Mouse (Mus musculus) CH12.LX (cell line): ENCODE data around the gene Nck2. TPM values are rescaled to one million over a fixed set of nuclear protein-coding genes. Genes with fewer than 3 reads are reported as not detected.

Experiments
- DNase-seq: peaks from one replicate; pipeline ENCODE4 v3.0.0-alpha.2; 2013; ENCODE audit errors: extremely low read depth
- H3K27ac ChIP-seq: 2 replicates; pipeline ENCODE4 v1.5.1; 2012; ENCODE audit warnings: low read depth, mild to moderate bottlenecking, control low read depth, moderate library complexity; ENCODE audit not compliant: insufficient read depth
- H3K27me3 ChIP-seq: replicated peaks from 2 replicates; pipeline ENCODE3; 2012; ENCODE audit warnings: inconsistent platforms
- H3K36me3 ChIP-seq, 2 experiments: replicated peaks in 1 of 2; 2 replicates each; pipeline versions ENCODE3 to v1.6.1; 2012; ENCODE audit warnings: inconsistent platforms in 1 of 2, low read length in 1 of 2, mild to moderate bottlenecking in 1 of 2, mixed read lengths in 1 of 2, moderate library complexity in 1 of 2; ENCODE audit not compliant: control insufficient read depth in 1 of 2, insufficient read depth in 1 of 2
- H3K4me1 ChIP-seq, 2 experiments: 2 replicates each; pipeline ENCODE4 v1.6.1; 2012; ENCODE audit warnings: inconsistent platforms in 1 of 2, moderate library complexity in 1 of 2; ENCODE audit not compliant: insufficient read depth in 2 of 2, control insufficient read depth in 1 of 2
- H3K4me2 ChIP-seq: 2 replicates; pipeline ENCODE4 v1.6.1; 2012; ENCODE audit warnings: low read depth, mild to moderate bottlenecking, control low read depth; ENCODE audit not compliant: poor library complexity, insufficient read depth, severe bottlenecking
- H3K4me3 ChIP-seq, 3 experiments: fragments of 150-350 bp in 1 of 3; sonication (generic) in 1 of 3; replicated peaks in 1 of 3; 2 replicates each; pipeline versions ENCODE3 to v1.5.1; 2011 to 2012; ENCODE audit warnings: low read depth in 2 of 3, low read length in 2 of 3, mild to moderate bottlenecking in 2 of 3, moderate library complexity in 2 of 3, control low read depth in 1 of 3, improper control_type of control experiment in 1 of 3, inconsistent platforms in 1 of 3, mixed read lengths in 1 of 3; ENCODE audit not compliant: poor library complexity in 1 of 3
- H3K79me2 ChIP-seq: replicated peaks from 2 replicates; pipeline ENCODE4 v1.6.1; 2012; ENCODE audit warnings: mild to moderate bottlenecking, moderate library complexity; ENCODE audit not compliant: control insufficient read depth, poor library complexity, insufficient read depth, severe bottlenecking; ENCODE audit errors: extremely low read depth
- H3K9ac ChIP-seq: 2 replicates; pipeline ENCODE4 v1.6.1; 2012; ENCODE audit warnings: low read depth, mild to moderate bottlenecking, control low read depth, moderate library complexity; ENCODE audit not compliant: insufficient read depth
- H3K9me3 ChIP-seq: replicated peaks from 2 replicates; pipeline ENCODE3; 2012; ENCODE audit warnings: low read length, inconsistent platforms, mixed read lengths
- BHLHE40 ChIP-seq: IDR thresholded peaks from 2 replicates; pipeline ENCODE4 v1.6.1; 2011; ENCODE audit warnings: mild to moderate bottlenecking, low read depth, low read length, improper control_type of control experiment
- CHD1 ChIP-seq: IDR thresholded peaks from 2 replicates; pipeline ENCODE4 v1.6.1; 2012; ENCODE audit warnings: low read depth, low read length, improper control_type of control experiment, inconsistent platforms
- CHD2 ChIP-seq: IDR thresholded peaks from 2 replicates; pipeline ENCODE4 v1.6.1; 2011; ENCODE audit warnings: low read length, improper control_type of control experiment
- CTCF ChIP-seq, 2 experiments: IDR thresholded peaks in 1 of 2; conservative IDR thresholded peaks in 1 of 2; 2 replicates each; pipeline ENCODE4 v1.5.1; 2011 to 2012; ENCODE audit warnings: low read depth in 2 of 2, low read length in 2 of 2, improper control_type of control experiment in 1 of 2, inconsistent platforms in 1 of 2, mild to moderate bottlenecking in 1 of 2, moderate library complexity in 1 of 2
- ELF1 ChIP-seq: IDR thresholded peaks from 2 replicates; pipeline ENCODE4 v1.6.1; 2014; ENCODE audit warnings: low read depth, mild to moderate bottlenecking, inconsistent platforms, low read length, improper control_type of control experiment
- EP300 ChIP-seq: IDR thresholded peaks from 2 replicates; pipeline ENCODE4 v1.6.1; 2011; ENCODE audit warnings: low read length, improper control_type of control experiment
- ETS1 ChIP-seq: conservative IDR thresholded peaks from 2 replicates; pipeline ENCODE4 v1.6.1; 2012; ENCODE audit warnings: low read depth, mild to moderate bottlenecking, inconsistent platforms, low read length, improper control_type of control experiment, moderate library complexity
- IRF4 ChIP-seq: IDR thresholded peaks from 2 replicates; pipeline ENCODE4 v1.6.1; 2014; ENCODE audit warnings: low read depth, mild to moderate bottlenecking, inconsistent platforms, low read length, improper control_type of control experiment
- JUN ChIP-seq: IDR thresholded peaks from 2 replicates; pipeline ENCODE4 v1.6.1; 2011; ENCODE audit warnings: low read depth, mild to moderate bottlenecking, low read length, improper control_type of control experiment, moderate library complexity; ENCODE audit not compliant: insufficient read depth
- MAFK ChIP-seq: IDR thresholded peaks from 2 replicates; pipeline ENCODE4 v1.6.1; 2011; ENCODE audit warnings: low read length, improper control_type of control experiment; ENCODE audit not compliant: insufficient replicate concordance
- MAZ ChIP-seq: IDR thresholded peaks from 2 replicates; pipeline ENCODE4 v1.6.1; 2012; ENCODE audit warnings: low read depth, mild to moderate bottlenecking, inconsistent platforms, low read length, improper control_type of control experiment, moderate library complexity
- MEF2A ChIP-seq: IDR thresholded peaks from 2 replicates; pipeline ENCODE4 v1.6.1; 2014; ENCODE audit warnings: low read depth, mild to moderate bottlenecking, inconsistent platforms, low read length, improper control_type of control experiment, borderline replicate concordance
- MYC ChIP-seq: IDR thresholded peaks from 2 replicates; pipeline ENCODE4 v1.6.1; 2011; ENCODE audit warnings: low read depth, mild to moderate bottlenecking, improper control_type of control experiment, low read length
- PAX5 ChIP-seq: IDR thresholded peaks from 2 replicates; pipeline ENCODE4 v1.6.1; 2012; ENCODE audit warnings: low read length, inconsistent platforms, mixed read lengths
- POLR2A ChIP-seq: IDR thresholded peaks from 2 replicates; pipeline ENCODE4 v1.6.1; 2011; ENCODE audit warnings: low read depth, mild to moderate bottlenecking, improper control_type of control experiment, low read length
- RAD21 ChIP-seq: IDR thresholded peaks from 2 replicates; pipeline ENCODE4 v1.6.1; 2011; ENCODE audit warnings: low read depth, mild to moderate bottlenecking, low read length, improper control_type of control experiment, moderate library complexity
- RCOR1 ChIP-seq: conservative IDR thresholded peaks from 2 replicates; pipeline ENCODE4 v1.6.1; 2012; ENCODE audit warnings: low read depth, mild to moderate bottlenecking, inconsistent platforms, low read length, improper control_type of control experiment
- SIN3A ChIP-seq: IDR thresholded peaks from 2 replicates; pipeline ENCODE4 v1.6.1; 2012; ENCODE audit warnings: low read length, improper control_type of control experiment, inconsistent platforms
- SMC3 ChIP-seq: IDR thresholded peaks from 2 replicates; pipeline ENCODE4 v1.6.1; 2011; ENCODE audit warnings: low read depth, low read length, improper control_type of control experiment
- UBTF ChIP-seq: IDR thresholded peaks from 2 replicates; pipeline ENCODE4 v1.6.1; 2012; ENCODE audit warnings: low read depth, mild to moderate bottlenecking, inconsistent platforms, low read length, improper control_type of control experiment, moderate library complexity
- USF2 ChIP-seq: conservative IDR thresholded peaks from 2 replicates; pipeline ENCODE4 v1.6.1; 2011; ENCODE audit warnings: low read depth, low read length, improper control_type of control experiment
- ZC3H11A ChIP-seq: IDR thresholded peaks from 2 replicates; pipeline ENCODE4 v1.6.1; 2012; ENCODE audit warnings: low read depth, mild to moderate bottlenecking, inconsistent platforms, low read length, improper control_type of control experiment
- ZKSCAN1 ChIP-seq: IDR thresholded peaks from 2 replicates; pipeline ENCODE4 v1.6.1; 2012; ENCODE audit warnings: low read depth, inconsistent platforms, low read length, improper control_type of control experiment, borderline replicate concordance
- dilution Hi-C: fragments of 300-500 bp; cut with MboI; formaldehyde crosslinking; loops from 2 replicates; pipeline ENCODE4 v1.14.3; 2020; ENCODE audit warnings: low sequenced_read_pairs; ENCODE audit not compliant: extremely low pct_unique_long_range_greater_than_20kb, extremely low pct_ligation_motif_present
- in situ Hi-C: fragments of 300-500 bp; cut with MboI; formaldehyde crosslinking; loops from 3 replicates; pipeline ENCODE4 v1.14.3; 2019; ENCODE audit warnings: low sequenced_read_pairs, low pct_ligation_motif_present, low pct_unique_long_range_greater_than_20kb, mixed read lengths
- polyA plus RNA-seq: library from polyadenylated mRNA; unstranded; fragments of >175 nt; gene quantifications from 2 replicates; pipeline ENCODE4 v1.2.1, GENCODE M21; 2012; ENCODE audit warnings: low read depth; ENCODE audit not compliant: insufficient read length
- total RNA-seq, 2 experiments: library from RNA; depleted of rRNA; stranded (reverse); fragments of 300-350 nt in 1 of 2; fragments of >200 nt in 1 of 2; gene quantifications; 2 replicates each; pipeline ENCODE4 v1.2.3; 2012 to 2014

Gene Nck2
- total and polyA plus RNA-seq, 3 experiments, result 4.4 to 7.6 (median 4.6) TPM

DNA sequence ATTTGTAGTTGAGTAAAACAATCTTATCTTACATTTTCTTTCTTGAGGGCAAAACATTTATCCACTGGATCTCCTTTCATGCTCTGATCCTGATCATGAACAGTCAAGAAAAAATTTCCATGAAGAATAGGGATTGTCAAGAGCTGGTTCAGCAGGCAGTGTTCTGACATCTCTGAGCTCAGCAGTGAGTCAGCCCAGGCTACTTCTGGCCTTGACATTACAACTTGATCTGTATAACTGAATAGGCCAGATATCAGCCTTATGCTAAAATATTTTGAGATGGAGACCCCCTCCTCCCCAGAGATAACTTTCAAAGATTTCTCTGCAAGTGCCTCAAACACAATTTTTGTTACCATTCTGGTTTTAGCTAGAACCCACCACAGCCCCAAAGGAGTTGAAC lies 93.1 kb downstream of the Nck2 start:
- Histone ChIP-seq H3K4me3 (no peak overlapping the region), H3K79me2 (no peaks in the 10 kb centered on the region), H3K9ac (no peak overlapping the region), H3K4me1 (peaks cover 11 to 74% of the 10 kb centered on the region in 2 experiments; a peak in 3 of 4 replicates), H3K27ac (no peak overlapping the region), H3K9me3 (no peaks in the 10 kb centered on the region), H3K4me2 (no peak overlapping the region), H3K27me3 (no peaks in the 10 kb centered on the region), H3K36me3 (peaks cover 0 to 8% of the 10 kb centered on the region in 2 experiments)
- no peak for TF ChIP-seq CHD1
- TF ChIP-seq ELF1, result no peak
- no peak for DNase-seq
- dilution Hi-C loops (no loop called here), in situ Hi-C loops (no loop called here)

DNA sequence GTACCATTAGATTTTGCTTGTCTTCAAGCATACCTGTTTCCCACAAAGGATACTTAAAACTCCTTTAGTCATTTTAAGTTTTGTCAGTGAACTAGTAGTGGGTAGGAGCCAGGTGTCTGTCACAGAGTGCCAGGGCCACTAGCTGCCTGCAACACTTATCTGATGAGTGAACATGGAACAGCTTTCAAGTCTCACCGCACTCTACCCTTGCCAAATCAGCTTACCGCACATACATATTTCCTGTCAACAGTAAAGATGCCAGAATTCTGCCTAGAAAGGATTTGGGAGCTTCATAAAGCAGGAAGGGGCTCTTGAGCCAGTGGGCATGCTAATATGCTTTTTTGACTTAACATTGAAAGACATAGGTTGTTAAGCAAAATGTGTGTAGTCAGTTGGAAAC lies 94.3 kb downstream of the Nck2 start:
- Histone ChIP-seq H3K27ac (no peak overlapping the region), H3K4me3 (no peak overlapping the region), H3K36me3 (peaks cover 0 to 5% of the 10 kb centered on the region in 2 experiments), H3K4me2 (no peak overlapping the region), H3K9ac (no peak overlapping the region), H3K27me3 (no peaks in the 10 kb centered on the region), H3K79me2 (no peaks in the 10 kb centered on the region), H3K9me3 (no peaks in the 10 kb centered on the region), H3K4me1 (peaks cover 11 to 77% of the 10 kb centered on the region in 2 experiments; a peak in 3 of 4 replicates)
- in situ Hi-C loops (no loop called here), dilution Hi-C loops (no loop called here)
- TF ChIP-seq POLR2A (no peak), USF2 (no peak), MAFK (no peak), JUN (no peak), CHD2 (no peak), UBTF (no peak)
- DNase-seq, result no peak

GRCm38 (mm10) chr1:43539689-43540380 lies 95.5 kb downstream of the Nck2 start:
- H3K79me2 ChIP-seq, result no peaks in the 10 kb centered on the region
- in situ Hi-C loops (no loop called here), dilution Hi-C loops (no loop called here)
- H3K36me3 ChIP-seq, result peaks cover 0 to 4% of the 10 kb centered on the region in 2 experiments
- DNase-seq, result peak; percentile 35
- no peaks in the 10 kb centered on the region for H3K9me3 ChIP-seq
- no peak for TF ChIP-seq MYC
- no peak for TF ChIP-seq PAX5
- peak; percentile 30; the same call in 1 of the 2 replicates for TF ChIP-seq SIN3A
- TF ChIP-seq IRF4, result peak; percentile 58
- TF ChIP-seq CHD2, result no peak
- no peak for TF ChIP-seq RAD21
- no peak for TF ChIP-seq ZKSCAN1
- TF ChIP-seq EP300, result 0 out of 2 replicates have a peak, but pooled peaks have one; percentile 43
- no peak for TF ChIP-seq BHLHE40
- TF ChIP-seq ETS1, result 0 out of 2 replicates have a peak, but pooled peaks have one; percentile 16
- TF ChIP-seq MAFK, result no peak
- 0 out of 2 replicates have a peak, but pooled peaks have one; percentile 38 for TF ChIP-seq RCOR1
- no peak for TF ChIP-seq ZC3H11A
- no peak for TF ChIP-seq MEF2A
- TF ChIP-seq SMC3, result no peak
- peak; percentile 88 for TF ChIP-seq MAZ
- TF ChIP-seq CTCF (conservative IDR thresholded peaks at IDR 0.05 in 1 of 2, IDR thresholded peaks at IDR 0.05 in 1 of 2; ENCODE audit: low read depth in 2 of 2, low read length in 2 of 2), result no peak
- no peak overlapping the region for H3K4me3 ChIP-seq
- peaks cover 8 to 71% of the 10 kb centered on the region in 2 experiments; a peak in 3 of 4 replicates for H3K4me1 ChIP-seq
- H3K27me3 ChIP-seq, result no peaks in the 10 kb centered on the region
- H3K27ac ChIP-seq, result no peak overlapping the region
- H3K4me2 ChIP-seq, result no peak overlapping the region
- no peak overlapping the region for H3K9ac ChIP-seq
